Mouse (Mus musculus) MEL (cell line): ENCODE measurements around the gene Vegfa. TPM values are rescaled to one million over a fixed set of nuclear protein-coding genes. Genes with fewer than 3 reads are reported as not detected.
A peak's percentile ranks its signal among the peaks of the same experiment; 100 is the strongest.

Source experiments
- DNase-seq: peaks from one replicate; pipeline ENCODE4 v3.0.0; 2011; ENCODE audit warnings: low read depth, low spot score
- H3K27ac ChIP-seq: 2 replicates; pipeline ENCODE4 v1.5.1; 2012; ENCODE audit warnings: low read depth, mild to moderate bottlenecking, control low read depth, low read length, moderate library complexity; ENCODE audit not compliant: control insufficient read depth
- H3K27me3 ChIP-seq, 2 experiments: fragments of 150-350 bp in 1 of 2; sonication (generic) in 1 of 2; 2 replicates each; pipeline ENCODE4 v1.6.1; 2012; ENCODE audit warnings: low read length in 2 of 2, mild to moderate bottlenecking in 2 of 2, improper control_type of control experiment in 1 of 2, moderate library complexity in 1 of 2; ENCODE audit not compliant: insufficient read depth in 2 of 2, control insufficient read depth in 1 of 2
- H3K36me3 ChIP-seq, 2 experiments: 2 replicates each; pipeline ENCODE4 v1.6.1; 2012 to 2014; ENCODE audit warnings: low read length in 2 of 2, improper control_type of control experiment in 1 of 2, inconsistent platforms in 1 of 2, mild to moderate bottlenecking in 1 of 2; ENCODE audit not compliant: insufficient read depth in 2 of 2, control insufficient read depth in 1 of 2
- H3K4me1 ChIP-seq, 2 experiments: fragments of 150-350 bp in 1 of 2; sonication (generic) in 1 of 2; 2 replicates each; pipeline ENCODE4 v1.6.1; 2012; ENCODE audit warnings: low read length in 2 of 2, improper control_type of control experiment in 1 of 2, mild to moderate bottlenecking in 1 of 2; ENCODE audit not compliant: insufficient read depth in 2 of 2, control insufficient read depth in 1 of 2
- H3K4me3 ChIP-seq, 2 experiments: fragments of 150-350 bp in 1 of 2; sonication (generic) in 1 of 2; 2 replicates each; pipeline ENCODE4 v1.5.1; 2012; ENCODE audit warnings: low read depth in 2 of 2, low read length in 2 of 2, mild to moderate bottlenecking in 2 of 2, moderate library complexity in 2 of 2, control low read depth in 1 of 2, improper control_type of control experiment in 1 of 2; ENCODE audit not compliant: control insufficient read depth in 1 of 2, insufficient read depth in 1 of 2
- H3K79me2 ChIP-seq: 2 replicates; pipeline ENCODE4 v1.6.1; 2012; ENCODE audit warnings: mild to moderate bottlenecking, low read length, moderate library complexity; ENCODE audit not compliant: control insufficient read depth, poor library complexity, insufficient read depth
- H3K9ac ChIP-seq: 2 replicates; pipeline ENCODE4 v1.6.1; 2012; ENCODE audit warnings: low read depth, mild to moderate bottlenecking, control low read depth, low read length, moderate library complexity; ENCODE audit not compliant: control insufficient read depth, poor library complexity, severe bottlenecking
- H3K9me3 ChIP-seq: fragments of 150-350 bp; sonication (generic); replicated peaks from 2 replicates; pipeline ENCODE4 v1.6.1; 2012; ENCODE audit warnings: mild to moderate bottlenecking, low read length, improper control_type of control experiment, moderate library complexity; ENCODE audit not compliant: insufficient read depth
- CHD1 ChIP-seq: IDR thresholded peaks from 2 replicates; pipeline ENCODE4 v1.6.1; 2012; ENCODE audit warnings: low read depth, mild to moderate bottlenecking, inconsistent platforms, low read length, improper control_type of control experiment
- E2F4 ChIP-seq: IDR thresholded peaks from 2 replicates; pipeline ENCODE4 v1.6.1; 2011; ENCODE audit warnings: low read depth, low read length, improper control_type of control experiment, borderline replicate concordance
- ELF1 ChIP-seq: IDR thresholded peaks from 2 replicates; pipeline ENCODE4 v1.6.1; 2014; ENCODE audit warnings: low read depth, mild to moderate bottlenecking, inconsistent platforms, low read length, improper control_type of control experiment, moderate library complexity
- EP300 ChIP-seq, 2 experiments: IDR thresholded peaks; 2 replicates each; pipeline ENCODE4 v1.6.1; 2011; ENCODE audit warnings: improper control_type of control experiment in 2 of 2, low read length in 2 of 2, low read depth in 1 of 2, mild to moderate bottlenecking in 1 of 2
- GABPA ChIP-seq: IDR thresholded peaks from 2 replicates; pipeline ENCODE4 v1.6.1; 2012; ENCODE audit warnings: low read depth, mild to moderate bottlenecking, inconsistent platforms, low read length, improper control_type of control experiment, moderate library complexity
- GATA1 ChIP-seq: IDR thresholded peaks from 2 replicates; pipeline ENCODE4 v1.6.1; 2011; ENCODE audit warnings: low read depth, low read length, improper control_type of control experiment
- HCFC1 ChIP-seq: IDR thresholded peaks from 2 replicates; pipeline ENCODE4 v1.6.1; 2012; ENCODE audit warnings: low read depth, mild to moderate bottlenecking, inconsistent platforms, low read length, improper control_type of control experiment, moderate library complexity
- JUND ChIP-seq: IDR thresholded peaks from 2 replicates; pipeline ENCODE4 v1.6.1; 2011; ENCODE audit warnings: low read depth, mild to moderate bottlenecking, improper control_type of control experiment, low read length
- MAFK ChIP-seq: IDR thresholded peaks from 2 replicates; pipeline ENCODE4 v1.6.1; 2011; ENCODE audit warnings: low read depth, mild to moderate bottlenecking, low read length, improper control_type of control experiment, borderline replicate concordance
- MAX ChIP-seq: IDR thresholded peaks from 2 replicates; pipeline ENCODE4 v1.6.1; 2011; ENCODE audit warnings: low read length, improper control_type of control experiment
- MYB ChIP-seq: IDR thresholded peaks from 2 replicates; pipeline ENCODE4 v1.6.1; 2011; ENCODE audit warnings: mild to moderate bottlenecking, low read depth, low read length, improper control_type of control experiment
- POLR2A ChIP-seq, 2 experiments: IDR thresholded peaks; 2 replicates each; pipeline ENCODE4 v1.6.1; 2011 to 2012; ENCODE audit warnings: low read length in 2 of 2, mild to moderate bottlenecking in 2 of 2, control low read depth in 1 of 2, improper control_type of control experiment in 1 of 2, low read depth in 1 of 2, moderate library complexity in 1 of 2; ENCODE audit not compliant: control insufficient read depth in 1 of 2, insufficient read depth in 1 of 2, poor library complexity in 1 of 2
- POLR2AphosphoS5 ChIP-seq: IDR thresholded peaks from 2 replicates; pipeline ENCODE4 v1.6.1; 2012; ENCODE audit warnings: low read depth, borderline replicate concordance, mild to moderate bottlenecking, inconsistent platforms, low read length, moderate library complexity, mixed read lengths
- RAD21 ChIP-seq: IDR thresholded peaks from 2 replicates; pipeline ENCODE4 v1.6.1; 2011; ENCODE audit warnings: mild to moderate bottlenecking, low read depth, low read length, improper control_type of control experiment
- SMC3 ChIP-seq: IDR thresholded peaks from 2 replicates; pipeline ENCODE4 v1.6.1; 2011; ENCODE audit warnings: low read depth, low read length, improper control_type of control experiment
- TAL1 ChIP-seq: IDR thresholded peaks from 2 replicates; pipeline ENCODE4 v1.6.1; 2012; ENCODE audit warnings: mild to moderate bottlenecking, inconsistent platforms, low read length, moderate library complexity, mixed read lengths
- TCF12 ChIP-seq: IDR thresholded peaks from 2 replicates; pipeline ENCODE4 v1.6.1; 2014; ENCODE audit warnings: low read depth, mild to moderate bottlenecking, inconsistent platforms, low read length, improper control_type of control experiment, moderate library complexity
- USF1 ChIP-seq: IDR thresholded peaks from 2 replicates; pipeline ENCODE4 v1.6.1; 2014; ENCODE audit warnings: low read depth, mild to moderate bottlenecking, inconsistent platforms, low read length, improper control_type of control experiment, moderate library complexity
- ZKSCAN1 ChIP-seq: IDR thresholded peaks from 2 replicates; pipeline ENCODE4 v1.6.1; 2012; ENCODE audit warnings: low read depth, mild to moderate bottlenecking, inconsistent platforms, low read length, improper control_type of control experiment, moderate library complexity
- ZNF384 ChIP-seq: IDR thresholded peaks from 2 replicates; pipeline ENCODE4 v1.6.1; 2012; ENCODE audit warnings: low read depth, mild to moderate bottlenecking, inconsistent platforms, low read length, improper control_type of control experiment
- polyA plus RNA-seq, 2 experiments: library from polyadenylated mRNA; stranded (reverse) in 1 of 2; unstranded in 1 of 2; fragments of >175 nt in 1 of 2; fragments of >200 nt in 1 of 2; gene quantifications; 2 replicates each; pipeline versions ENCODE4 v1.2.1 to v1.2.4; 2012; ENCODE audit warnings: low replicate concordance in 2 of 2, low read depth in 1 of 2; ENCODE audit not compliant: insufficient read length in 2 of 2, insufficient read depth in 1 of 2, missing spikeins in 1 of 2
- total RNA-seq: library from RNA; depleted of rRNA; stranded (reverse); fragments of 300-350 nt; gene quantifications from 2 replicates; pipeline ENCODE4 v1.2.3, GENCODE M21; 2012

Vegfa gene
- total and polyA plus RNA-seq, 3 experiments: 16.1 to 38.6 TPM; not detected in 1

DNA sequence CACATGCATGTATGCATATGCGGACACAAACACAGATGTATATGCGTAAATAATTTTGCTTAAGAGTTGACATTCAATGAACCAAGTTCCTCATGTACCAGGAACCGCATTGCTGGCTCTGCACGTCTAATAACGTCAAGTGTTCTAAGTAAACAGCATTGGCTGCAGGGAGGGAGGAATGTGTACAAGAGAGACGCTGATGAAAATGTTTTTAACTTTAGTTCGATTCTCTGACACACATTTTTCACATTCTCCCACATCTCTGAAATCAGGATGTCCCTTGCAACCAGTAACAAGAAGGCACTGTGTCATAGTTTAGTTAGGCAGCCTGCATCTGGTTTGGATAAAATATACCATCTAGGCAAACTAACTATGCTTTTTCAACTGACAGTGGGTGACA, 23.6 kb upstream of the Vegfa start:
- DNase-seq: no peak
- no peak overlapping the region for H3K9ac ChIP-seq
- no peak overlapping the region for H3K4me3 ChIP-seq
- H3K79me2 ChIP-seq: no peaks in the 10 kb centered on the region
- no peak overlapping the region for H3K27ac ChIP-seq
- no peak for TF ChIP-seq RAD21
- H3K27me3 ChIP-seq: peaks cover 1 to 2% of the 10 kb centered on the region in 2 experiments
- peaks cover 0 to 4% of the 10 kb centered on the region in 2 experiments; a peak in 2 of 4 replicates for H3K4me1 ChIP-seq
- no peaks in the 10 kb centered on the region for H3K9me3 ChIP-seq
- H3K36me3 ChIP-seq: no peaks in the 10 kb centered on the region

- Histone ChIP-seq H3K9me3 (no peaks in the 10 kb centered on the region), H3K4me3 (no peak overlapping the region), H3K79me2 (no peaks in the 10 kb centered on the region), H3K27me3 (peaks cover 1 to 2% of the 10 kb centered on the region in 2 experiments), H3K27ac (no peak overlapping the region), H3K9ac (no peak overlapping the region), H3K36me3 (no peaks in the 10 kb centered on the region), H3K4me1 (peaks cover 0 to 2% of the 10 kb centered on the region in 2 experiments; a peak in 2 of 4 replicates)
- TF ChIP-seq USF1: no peak
- TF ChIP-seq ZNF384: no peak
- no peak for TF ChIP-seq JUND
- DNase-seq: no peak
Observed at GRCm38 (mm10) chr17:46053291-46053842, 21.2 kb upstream of the Vegfa start.

DNA sequence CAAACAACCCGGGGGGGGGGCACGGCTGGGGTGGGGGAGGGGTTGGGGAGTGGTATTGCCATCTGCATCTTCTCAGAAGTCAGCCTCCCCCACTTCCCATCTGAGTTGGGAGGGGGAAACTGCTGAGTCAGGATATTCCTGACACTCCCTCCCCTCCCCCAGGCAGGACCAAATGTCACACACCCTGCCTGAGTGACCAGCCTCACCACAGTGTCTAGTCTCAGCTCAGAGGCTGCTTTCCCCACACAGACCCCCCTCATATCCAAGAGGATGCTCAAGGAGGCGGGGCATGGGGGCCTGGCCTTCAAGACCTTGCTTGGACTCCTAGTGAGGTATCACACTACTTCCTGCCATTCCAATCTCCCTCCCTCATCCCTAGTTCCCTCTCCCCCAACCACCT, 20.0 kb upstream of the Vegfa start:
- Histone ChIP-seq H3K9me3 (no peaks in the 10 kb centered on the region), H3K27me3 (peaks cover 0 to 1% of the 10 kb centered on the region in 2 experiments), H3K4me1 (peaks cover 0 to 5% of the 10 kb centered on the region in 2 experiments; a peak in 3 of 4 replicates)
- TF ChIP-seq MAFK (peak; percentile 61), TAL1 (no peak)
- TF ChIP-seq, all 39 proteins: peak for 1
- DNase-seq: no peak
- Histone ChIP-seq H3K4me3 (no peak overlapping the region), H3K79me2 (no peaks in the 10 kb centered on the region), H3K36me3 (no peaks in the 10 kb centered on the region; a peak in 1 of 4 replicates), H3K27ac (no peak overlapping the region), H3K9ac (no peak overlapping the region)

DNA sequence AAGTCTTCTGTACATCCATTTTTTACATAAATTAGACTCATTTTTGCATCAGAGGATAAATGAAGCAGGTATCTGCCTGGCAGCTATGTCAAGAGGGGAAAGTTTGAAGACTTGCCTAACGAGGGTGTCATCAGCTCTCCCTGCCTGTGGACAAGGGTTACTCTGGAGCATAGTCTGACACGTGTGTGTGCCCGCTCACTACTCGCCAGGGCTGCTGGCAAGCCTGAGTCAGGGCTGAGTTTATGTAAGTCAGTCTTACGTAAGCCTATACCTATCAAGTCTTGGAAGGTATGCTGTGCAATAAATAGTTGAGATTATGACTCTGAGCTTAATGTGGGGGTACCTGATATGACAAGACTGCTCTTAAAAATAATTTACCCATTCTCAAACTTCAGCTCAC, 19.2 kb upstream of the Vegfa start:
- H3K27ac ChIP-seq: no peak overlapping the region
- H3K4me3 ChIP-seq: no peak overlapping the region
- H3K9me3 ChIP-seq: no peaks in the 10 kb centered on the region
- peaks cover 0 to 12% of the 10 kb centered on the region in 2 experiments; a peak in 3 of 4 replicates for H3K4me1 ChIP-seq
- no peak for DNase-seq
- H3K79me2 ChIP-seq: no peaks in the 10 kb centered on the region
- H3K36me3 ChIP-seq: no peaks in the 10 kb centered on the region; a peak in 1 of 4 replicates
- H3K9ac ChIP-seq: no peak overlapping the region
- peaks cover 0 to 1% of the 10 kb centered on the region in 2 experiments; a peak in 3 of 4 replicates for H3K27me3 ChIP-seq
- no peak for TF ChIP-seq POLR2A (IDR thresholded peaks at IDR 0.05; ENCODE audit: control insufficient read depth in 1 of 2, insufficient read depth in 1 of 2, low read depth in 1 of 2, low read length in 2 of 2, poor library complexity in 1 of 2)
- no peak for TF ChIP-seq GABPA
- TF ChIP-seq GATA1: no peak
- no peak for TF ChIP-seq ELF1
- no peak for TF ChIP-seq SMC3
- TF ChIP-seq ZNF384: no peak
- no peak for TF ChIP-seq EP300 (IDR thresholded peaks at IDR 0.05; ENCODE audit: low read depth in 1 of 2, low read length in 2 of 2)
- TF ChIP-seq TCF12: no peak
- TF ChIP-seq HCFC1: no peak
- TF ChIP-seq E2F4: no peak
- no peak for TF ChIP-seq POLR2AphosphoS5
- TF ChIP-seq MAFK: no peak
- TF ChIP-seq MYB: no peak
- TF ChIP-seq MAX: no peak
- no peak for TF ChIP-seq ZKSCAN1
- TF ChIP-seq TAL1: no peak
- TF ChIP-seq CHD1: no peak
